Mouse (Mus musculus): Measurements from ENCODE around the gene Hist1h3i. TPM values are rescaled to one million over a fixed set of nuclear protein-coding genes. Genes with fewer than 3 reads are reported as not detected.
"Not testable (repeated sequence)": the region's sequence is repeated elsewhere in the genome, so short reads cannot be mapped to it uniquely, and the experiment has no call there.

Gene Hist1h3i
- polyA plus RNA-seq, 1 experiment from 2014 or later, result 124 TPM

- Histone ChIP-seq H3K27ac (ENCODE audit: low read length) (peak overlapping the region; percentile 91), H3K4me2 (ENCODE audit: low read depth, low read length) (peak overlapping the region; percentile 64), H3K9ac (ENCODE audit: low read length) (peak overlapping the region; percentile 71), H3K4me3 (ENCODE audit: low read length) (peak overlapping the region; percentile 54)
- not testable (repeated sequence) for H3K9me3 ChIP-seq (ENCODE audit: control insufficient read depth, low read length); ATAC-seq (ENCODE audit: low read depth); H3K36me3 ChIP-seq (ENCODE audit: control insufficient read depth, insufficient read depth, low read length); H3K4me1 ChIP-seq (replicated peaks; ENCODE audit: control insufficient read depth, insufficient read depth, low read length); H3K27me3 ChIP-seq (ENCODE audit: control insufficient read depth, insufficient read depth, low read depth, low read length)
- WGBS, result 0% methylated on average over 21 of the region's 26 CpGs
These were observed 28.7 kb downstream of the Hist1h3i start for GRCm38 (mm10) chr13:21754294-21755001.

- H3K36me3 ChIP-seq (ENCODE audit: control insufficient read depth, insufficient read depth, low read length); H3K27me3 ChIP-seq (ENCODE audit: control insufficient read depth, insufficient read depth, low read depth, low read length); H3K4me1 ChIP-seq (replicated peaks; ENCODE audit: control insufficient read depth, insufficient read depth, low read length); H3K9me3 ChIP-seq (ENCODE audit: control insufficient read depth, low read length): not testable (repeated sequence)
- Histone ChIP-seq H3K9ac (ENCODE audit: low read length) (peak within 1 kb of the TSS; percentile 71), H3K4me2 (ENCODE audit: low read depth, low read length) (peak within 1 kb of the TSS; percentile 70), H3K27ac (ENCODE audit: low read length) (peak within 1 kb of the TSS; percentile 94), H3K4me3 (ENCODE audit: low read length) (peak within 1 kb of the TSS; percentile 54)
- WGBS, result under 1% methylated on average over 40 of the region's 50 CpGs
- peak; percentile 93 for ATAC-seq (ENCODE audit: low read depth)
These were observed 29.5 kb downstream of the Hist1h3i start, which contains the start of the genes Hist1h2ak and Hist1h2bn for GRCm38 (mm10) chr13:21753524-21754285. Gene Hist1h2ak, minus strand, starts transcription at chr13:21753827. Gene Hist1h2bn, plus strand, starts transcription at chr13:21754123.

- H3K27me3 ChIP-seq (ENCODE audit: control insufficient read depth, insufficient read depth, low read depth, low read length), result no peaks in the 10 kb centered on the region
- peak overlapping the region; percentile 70 for H3K9ac ChIP-seq (ENCODE audit: low read length)
- H3K4me1 ChIP-seq (replicated peaks; ENCODE audit: control insufficient read depth, insufficient read depth, low read length), result peaks cover 8% of the 10 kb centered on the region; the same call in 1 of the 2 replicates
- 2% methylated on average over 7 of the region's 10 CpGs for WGBS
- peak overlapping the region; percentile 70 for H3K4me2 ChIP-seq (ENCODE audit: low read depth, low read length)
- ATAC-seq (ENCODE audit: low read depth), result no peak
- peak overlapping the region; percentile 50 for H3K4me3 ChIP-seq (ENCODE audit: low read length)
- H3K36me3 ChIP-seq (ENCODE audit: control insufficient read depth, insufficient read depth, low read length), result no peaks in the 10 kb centered on the region
- peak overlapping the region; percentile 94 for H3K27ac ChIP-seq (ENCODE audit: low read length)
- H3K9me3 ChIP-seq (ENCODE audit: control insufficient read depth, low read length), result no peaks in the 10 kb centered on the region
These were observed 30.1 kb downstream of the Hist1h3i start for GRCm38 (mm10) chr13:21753051-21753523.

- Histone ChIP-seq H3K36me3 (ENCODE audit: control insufficient read depth, insufficient read depth, low read length) (no peaks in the 10 kb centered on the region), H3K9me3 (ENCODE audit: control insufficient read depth, low read length) (no peaks in the 10 kb centered on the region), H3K4me1 (replicated peaks; ENCODE audit: control insufficient read depth, insufficient read depth, low read length) (peaks cover 11% of the 10 kb centered on the region), H3K27ac (ENCODE audit: low read length) (peak overlapping the region; percentile 78), H3K27me3 (ENCODE audit: control insufficient read depth, insufficient read depth, low read depth, low read length) (no peaks in the 10 kb centered on the region), H3K9ac (ENCODE audit: low read length) (0 out of 2 replicates have a peak overlapping the region, but pooled peaks have one; percentile 13), H3K4me3 (ENCODE audit: low read length) (no peak overlapping the region), H3K4me2 (ENCODE audit: low read depth, low read length) (peak overlapping the region; percentile 70)
- no peak for ATAC-seq (ENCODE audit: low read depth)
- WGBS, result 15% methylated on average over 3 of the region's 3 CpGs
These were observed 30.8 kb downstream of the Hist1h3i start for GRCm38 (mm10) chr13:21752356-21752755.

GRCm38 (mm10) chr13:21751827-21752226, 31.3 kb downstream of the Hist1h3i start:
- no peaks in the 10 kb centered on the region for H3K9me3 ChIP-seq (ENCODE audit: control insufficient read depth, low read length)
- no peaks in the 10 kb centered on the region for H3K36me3 ChIP-seq (ENCODE audit: control insufficient read depth, insufficient read depth, low read length)
- ATAC-seq (ENCODE audit: low read depth), result no peak
- H3K27me3 ChIP-seq (ENCODE audit: control insufficient read depth, insufficient read depth, low read depth, low read length), result no peaks in the 10 kb centered on the region
- H3K4me3 ChIP-seq (ENCODE audit: low read length), result no peak overlapping the region
- WGBS, result 60% methylated on average over 3 of the region's 3 CpGs
- no peak overlapping the region for H3K9ac ChIP-seq (ENCODE audit: low read length)
- peak overlapping the region; percentile 78 for H3K27ac ChIP-seq (ENCODE audit: low read length)
- H3K4me2 ChIP-seq (ENCODE audit: low read depth, low read length), result no peak overlapping the region
- peaks cover 12% of the 10 kb centered on the region for H3K4me1 ChIP-seq (replicated peaks; ENCODE audit: control insufficient read depth, insufficient read depth, low read length)

GRCm38 (mm10) chr13:21751417-21751816, 31.8 kb downstream of the Hist1h3i start:
- Histone ChIP-seq H3K36me3 (ENCODE audit: control insufficient read depth, insufficient read depth, low read length) (no peaks in the 10 kb centered on the region), H3K4me2 (ENCODE audit: low read depth, low read length) (no peak overlapping the region), H3K9me3 (ENCODE audit: control insufficient read depth, low read length) (no peaks in the 10 kb centered on the region), H3K27me3 (ENCODE audit: control insufficient read depth, insufficient read depth, low read depth, low read length) (no peaks in the 10 kb centered on the region), H3K9ac (ENCODE audit: low read length) (no peak overlapping the region), H3K4me3 (ENCODE audit: low read length) (no peak overlapping the region), H3K27ac (ENCODE audit: low read length) (no peak overlapping the region; the same call in 1 of the 2 replicates), H3K4me1 (replicated peaks; ENCODE audit: control insufficient read depth, insufficient read depth, low read length) (peaks cover 12% of the 10 kb centered on the region)
- no peak for ATAC-seq (ENCODE audit: low read depth)

- Histone ChIP-seq H3K4me1 (replicated peaks; ENCODE audit: control insufficient read depth, insufficient read depth, low read length) (peaks cover 12% of the 10 kb centered on the region), H3K9ac (ENCODE audit: low read length) (peak within 1 kb of the TSS; percentile 74), H3K4me2 (ENCODE audit: low read depth, low read length) (peak within 1 kb of the TSS; percentile 61), H3K27ac (ENCODE audit: low read length) (peak within 1 kb of the TSS; percentile 97), H3K4me3 (ENCODE audit: low read length) (peak within 1 kb of the TSS; percentile 61)
- not testable (repeated sequence) for H3K27me3 ChIP-seq (ENCODE audit: control insufficient read depth, insufficient read depth, low read depth, low read length); H3K9me3 ChIP-seq (ENCODE audit: control insufficient read depth, low read length); H3K36me3 ChIP-seq (ENCODE audit: control insufficient read depth, insufficient read depth, low read length)
- ATAC-seq (ENCODE audit: low read depth), result peak; percentile 83
- under 1% methylated on average over 41 of the region's 56 CpGs for WGBS
These were observed 32.8 kb downstream of the Hist1h3i start, which contains the start of gene Hist1h4k for GRCm38 (mm10) chr13:21750159-21751017. Gene Hist1h4k, minus strand, starts transcription at chr13:21750505.

- peaks cover 10% of the 10 kb centered on the region for H3K4me1 ChIP-seq (replicated peaks; ENCODE audit: control insufficient read depth, insufficient read depth, low read length)
- peak overlapping the region; percentile 71 for H3K27ac ChIP-seq (ENCODE audit: low read length)
- H3K36me3 ChIP-seq (ENCODE audit: control insufficient read depth, insufficient read depth, low read length), result no peaks in the 10 kb centered on the region
- no peaks in the 10 kb centered on the region for H3K27me3 ChIP-seq (ENCODE audit: control insufficient read depth, insufficient read depth, low read depth, low read length)
- H3K9ac ChIP-seq (ENCODE audit: low read length), result peak overlapping the region; percentile 74
- no peak for ATAC-seq (ENCODE audit: low read depth)
- H3K4me3 ChIP-seq (ENCODE audit: low read length), result peak overlapping the region; percentile 61
- 2% methylated on average over 5 of the region's 5 CpGs for WGBS
- no peaks in the 10 kb centered on the region for H3K9me3 ChIP-seq (ENCODE audit: control insufficient read depth, low read length)
- H3K4me2 ChIP-seq (ENCODE audit: low read depth, low read length), result peak overlapping the region; percentile 61
These were observed 33.6 kb downstream of the Hist1h3i start for GRCm38 (mm10) chr13:21749387-21750158.
